Mouse (Mus musculus) ovary, postnatal 10 days (tissue): ENCODE measurements around the gene Glrx2.
A peak's percentile ranks its signal among the peaks of the same experiment; 100 is the strongest.

Source experiments
- DNase-seq: peaks from one replicate; pipeline ENCODE4 v3.0.0; 2022; ENCODE audit warnings: low spot score

Glrx2 gene

DNA sequence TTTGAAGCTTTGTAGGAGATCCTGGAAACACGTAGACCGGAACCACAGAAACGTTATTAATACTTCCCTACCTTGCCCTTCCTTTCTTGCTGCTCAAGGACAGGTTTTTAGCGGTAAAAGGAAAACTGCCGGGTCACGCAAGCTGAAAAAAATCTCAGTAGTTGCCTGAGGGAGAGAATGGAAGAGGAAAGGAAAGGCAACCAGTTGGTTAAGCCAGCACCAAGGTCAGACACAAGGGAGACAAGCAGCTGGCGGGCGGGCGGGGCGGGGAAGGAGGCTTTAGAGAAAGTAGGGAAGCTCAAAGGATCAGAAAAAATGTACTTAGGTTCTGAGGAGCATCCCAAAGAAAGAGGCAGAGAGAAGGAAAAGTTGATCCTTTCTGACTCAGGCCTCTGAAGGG, 29.7 kb downstream of the Glrx2 start:
- no peak for DNase-seq

DNA sequence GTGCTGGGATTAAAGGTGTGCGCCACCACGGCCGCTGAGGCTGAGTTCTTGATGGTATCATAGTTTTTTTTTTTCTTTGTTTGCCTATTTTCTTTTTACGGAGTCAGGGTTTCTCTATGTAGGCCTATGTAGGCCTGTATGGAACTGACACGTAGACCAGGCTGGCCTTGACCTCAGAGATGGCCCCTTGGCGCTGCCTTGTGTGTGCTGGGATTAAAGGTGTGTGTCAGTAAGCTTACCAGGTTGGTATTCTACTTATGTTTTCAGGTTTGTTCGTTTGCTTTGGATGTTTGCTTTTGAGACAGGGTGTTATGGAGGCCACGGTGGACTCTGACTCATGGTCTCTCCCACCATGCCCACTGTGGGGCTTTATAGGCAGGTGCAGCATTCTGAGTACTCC, 46.0 kb downstream of the Glrx2 start:
- no peak for DNase-seq

GRCm38 (mm10) chr1:143764443-143764842, 48.3 kb downstream of the Glrx2 start:
- no peak for DNase-seq

GRCm38 (mm10) chr1:143765801-143766200, 49.7 kb downstream of the Glrx2 start:
- DNase-seq: no peak

DNA sequence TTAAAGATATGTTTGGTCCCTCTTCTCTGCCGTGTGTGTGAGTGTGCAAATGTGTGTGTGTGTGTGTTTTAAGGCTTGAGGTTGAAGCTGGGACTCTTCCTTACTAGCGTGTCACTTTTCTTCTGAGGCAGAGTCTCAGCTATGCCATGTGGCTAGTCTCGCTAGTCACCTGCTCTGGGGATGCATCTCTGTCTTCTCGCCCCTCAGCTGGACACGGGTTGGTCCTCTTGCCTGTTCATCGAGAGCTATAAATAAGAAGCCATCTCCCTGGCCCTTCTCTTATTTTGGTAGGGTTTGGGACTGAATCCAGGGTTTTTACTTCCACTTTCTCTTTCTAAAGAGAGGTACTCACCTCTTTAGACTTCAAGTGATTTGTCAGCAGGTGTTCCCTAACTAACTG, 50.1 kb downstream of the Glrx2 start:
- no peak for DNase-seq

GRCm38 (mm10) chr1:143770444-143771109, 54.4 kb downstream of the Glrx2 start:
- DNase-seq: no peak

- no peak for DNase-seq
Measured at GRCm38 (mm10) chr1:143773082-143773481, 56.9 kb downstream of the Glrx2 start.

DNA sequence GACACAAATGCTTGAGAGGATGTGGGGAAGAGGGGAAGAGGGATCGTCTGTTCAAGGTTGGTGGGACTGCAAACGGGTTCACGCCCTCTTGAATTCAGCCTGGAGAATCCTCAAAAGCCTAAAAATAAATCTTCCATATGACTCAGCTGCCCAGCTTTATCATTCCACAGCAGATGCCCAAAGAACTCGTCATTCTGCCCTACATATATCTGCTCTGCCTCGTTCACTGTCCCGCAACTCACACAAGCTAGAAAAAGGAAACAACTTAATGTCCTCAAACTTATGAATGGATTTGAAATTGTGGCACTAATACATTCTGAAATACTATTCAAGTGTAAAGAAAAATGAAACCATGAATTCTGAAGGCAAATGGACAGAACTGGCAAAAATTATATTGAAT, 57.8 kb downstream of the Glrx2 start:
- DNase-seq: no peak

GRCm38 (mm10) chr1:143776446-143777411, 60.6 kb downstream of the Glrx2 start, which contains the start of the genes Trove2 and Uchl5:
TSS of gene Trove2 (minus strand) at chr1:143777068.
TSS of gene Uchl5 (plus strand) at chr1:143777272.
- peak; percentile 94 for DNase-seq

- no peak for DNase-seq
Measured at GRCm38 (mm10) chr1:143777558-143778218, 61.5 kb downstream of the Glrx2 start.

- DNase-seq: no peak
Measured at GRCm38 (mm10) chr1:143788584-143789227, 72.6 kb downstream of the Glrx2 start.
